Mouse (Mus musculus): Measurements from ENCODE around the gene Dkk2. TPM values are rescaled to one million over a fixed set of nuclear protein-coding genes. Genes with fewer than 3 reads are reported as not detected.

Dkk2 gene
- polyA plus RNA-seq, 2 experiments = 0.24 to 0.35 TPM

DNA sequence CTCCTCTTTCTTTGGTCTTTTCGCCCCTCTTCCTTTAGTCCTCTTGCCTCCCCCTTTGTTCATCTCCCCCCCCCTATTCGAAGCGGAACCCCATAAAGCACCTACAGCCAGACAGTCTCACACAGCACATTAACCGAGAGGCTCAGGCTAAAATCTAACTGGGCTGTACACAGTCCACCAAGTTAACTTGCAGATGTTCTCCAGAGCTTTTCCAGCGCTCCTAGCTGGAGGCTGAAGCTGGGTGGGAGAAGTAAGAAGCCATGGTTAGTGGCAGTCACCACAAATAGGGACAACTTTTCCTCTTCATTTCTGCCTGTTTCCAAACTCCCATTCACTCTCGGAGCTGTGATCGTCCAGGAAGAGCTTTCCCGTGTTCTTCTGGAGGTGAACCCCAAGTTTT is 412 bp upstream of the Dkk2 start:
- 0 out of 4 replicates have a peak, but pooled peaks cover 0 to 3% of the 10 kb centered on the region in 2 experiments for H3K4me1 ChIP-seq (replicated peaks; ENCODE audit: control insufficient read depth in 2 of 2, insufficient read depth in 2 of 2, low read length in 1 of 2)
- H3K27me3 ChIP-seq (ENCODE audit: control insufficient read depth, insufficient read depth, low read length) = peaks cover 22% of the 10 kb centered on the region
- H3K4me3 ChIP-seq (ENCODE audit: insufficient read depth in 1 of 2, low read depth in 2 of 2, low read length in 2 of 2) = no peak overlapping the region
- no peak overlapping the region for H3K27ac ChIP-seq
- no peaks in the 10 kb centered on the region for H3K9me3 ChIP-seq (ENCODE audit: control insufficient read depth, low read length)
- ATAC-seq (ENCODE audit: insufficient read depth) = no peak
- DNase-seq (ENCODE audit: low read depth in 3 of 3, low spot score in 3 of 3) = no peak
- H3K4me2 ChIP-seq (ENCODE audit: low read depth) = peak overlapping the region; percentile 41
- H3K36me3 ChIP-seq (replicated peaks; ENCODE audit: control insufficient read depth, insufficient read depth, low read depth) = no peaks in the 10 kb centered on the region
- no peak overlapping the region for H3K9ac ChIP-seq (replicated peaks)
- no peak for TF ChIP-seq CTCF (IDR thresholded peaks at IDR 0.05; ENCODE audit: low read depth)
- no peak for TF ChIP-seq EP300 (IDR thresholded peaks at IDR 0.05; ENCODE audit: low read depth)
- 6% methylated on average over 8 of the region's 8 CpGs for WGBS (ENCODE audit: insufficient replicate concordance)

DNA sequence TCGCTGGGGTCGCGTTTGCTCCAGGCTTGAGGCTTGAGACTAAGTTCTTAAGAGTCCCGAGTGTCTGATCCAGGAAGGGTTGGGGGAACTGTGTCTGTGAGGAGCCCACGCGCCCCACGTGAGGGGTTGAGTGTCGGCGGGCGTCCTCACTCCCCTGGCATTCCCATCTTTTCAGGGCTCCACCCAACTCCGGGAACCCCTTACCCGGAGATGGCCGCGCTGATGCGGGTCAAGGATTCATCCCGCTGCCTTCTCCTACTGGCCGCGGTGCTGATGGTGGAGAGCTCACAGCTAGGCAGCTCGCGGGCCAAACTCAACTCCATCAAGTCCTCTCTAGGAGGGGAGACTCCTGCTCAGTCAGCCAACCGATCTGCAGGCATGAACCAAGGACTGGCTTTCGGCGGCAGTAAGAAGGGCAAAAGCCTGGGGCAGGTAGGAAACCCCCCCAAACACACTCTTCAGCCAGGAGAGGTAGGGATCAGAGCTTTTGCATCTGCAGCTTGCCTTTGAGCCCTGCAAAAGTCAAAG is 795 bp downstream of the Dkk2 start:
- no peak overlapping the region for H3K9ac ChIP-seq (replicated peaks)
- H3K27ac ChIP-seq = no peak overlapping the region
- H3K36me3 ChIP-seq (replicated peaks; ENCODE audit: control insufficient read depth, insufficient read depth, low read depth) = no peaks in the 10 kb centered on the region
- no peaks in the 10 kb centered on the region for H3K9me3 ChIP-seq (ENCODE audit: control insufficient read depth, low read length)
- H3K4me1 ChIP-seq (replicated peaks; ENCODE audit: control insufficient read depth in 2 of 2, insufficient read depth in 2 of 2, low read length in 1 of 2) = 0 out of 4 replicates have a peak, but pooled peaks cover 0 to 3% of the 10 kb centered on the region in 2 experiments
- no peak for ATAC-seq (ENCODE audit: insufficient read depth)
- DNase-seq (ENCODE audit: low read depth in 3 of 3, low spot score in 3 of 3) = no peak
- H3K4me3 ChIP-seq (ENCODE audit: insufficient read depth in 1 of 2, low read depth in 2 of 2, low read length in 2 of 2) = peak overlapping the region in 1 of 2 experiments; percentile 21; a peak in 1 of 4 replicates
- peaks cover 22% of the 10 kb centered on the region for H3K27me3 ChIP-seq (ENCODE audit: control insufficient read depth, insufficient read depth, low read length)
- TF ChIP-seq CTCF (IDR thresholded peaks at IDR 0.05; ENCODE audit: low read depth) (no peak), EP300 (IDR thresholded peaks at IDR 0.05; ENCODE audit: low read depth) (no peak)
- H3K4me2 ChIP-seq (ENCODE audit: low read depth) = no peak overlapping the region
- under 1% methylated on average over 23 of the region's 23 CpGs for WGBS (ENCODE audit: insufficient replicate concordance)

DNA sequence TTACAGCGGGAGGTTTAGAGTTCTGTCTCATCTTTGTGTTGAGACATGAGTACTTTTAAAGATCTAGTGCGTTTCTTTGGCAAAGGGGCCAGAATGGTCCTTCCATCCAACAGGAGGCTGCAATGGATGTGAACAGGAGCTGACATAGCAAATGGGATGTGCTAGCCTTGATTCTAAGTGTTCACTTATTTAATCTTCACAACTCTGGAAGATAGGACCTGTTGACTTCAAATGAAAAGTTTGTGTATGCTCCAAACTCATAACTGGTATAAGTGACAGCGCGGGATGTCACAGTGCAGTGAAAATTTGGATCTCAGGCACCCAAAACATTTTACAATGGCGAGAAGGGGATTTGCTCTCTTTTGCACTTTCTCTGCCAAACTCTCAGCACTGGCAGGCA is 1.4 kb downstream of the Dkk2 start:
- 24% methylated on average over 5 of the region's 5 CpGs for WGBS (ENCODE audit: insufficient replicate concordance)
- Histone ChIP-seq H3K9me3 (ENCODE audit: control insufficient read depth, low read length) (no peaks in the 10 kb centered on the region), H3K27me3 (ENCODE audit: control insufficient read depth, insufficient read depth, low read length) (peaks cover 22% of the 10 kb centered on the region), H3K9ac (replicated peaks) (no peak overlapping the region), H3K4me2 (ENCODE audit: low read depth) (no peak overlapping the region), H3K4me1 (replicated peaks; ENCODE audit: control insufficient read depth in 2 of 2, insufficient read depth in 2 of 2, low read length in 1 of 2) (0 out of 4 replicates have a peak, but pooled peaks cover 0 to 3% of the 10 kb centered on the region in 2 experiments), H3K4me3 (ENCODE audit: insufficient read depth in 1 of 2, low read depth in 2 of 2, low read length in 2 of 2) (no peak overlapping the region), H3K27ac (no peak overlapping the region), H3K36me3 (replicated peaks; ENCODE audit: control insufficient read depth, insufficient read depth, low read depth) (no peaks in the 10 kb centered on the region)
- DNase-seq (ENCODE audit: low read depth in 3 of 3, low spot score in 3 of 3) (no peak), ATAC-seq (ENCODE audit: insufficient read depth) (no peak)
- no peak for TF ChIP-seq CTCF (IDR thresholded peaks at IDR 0.05; ENCODE audit: low read depth)

DNA sequence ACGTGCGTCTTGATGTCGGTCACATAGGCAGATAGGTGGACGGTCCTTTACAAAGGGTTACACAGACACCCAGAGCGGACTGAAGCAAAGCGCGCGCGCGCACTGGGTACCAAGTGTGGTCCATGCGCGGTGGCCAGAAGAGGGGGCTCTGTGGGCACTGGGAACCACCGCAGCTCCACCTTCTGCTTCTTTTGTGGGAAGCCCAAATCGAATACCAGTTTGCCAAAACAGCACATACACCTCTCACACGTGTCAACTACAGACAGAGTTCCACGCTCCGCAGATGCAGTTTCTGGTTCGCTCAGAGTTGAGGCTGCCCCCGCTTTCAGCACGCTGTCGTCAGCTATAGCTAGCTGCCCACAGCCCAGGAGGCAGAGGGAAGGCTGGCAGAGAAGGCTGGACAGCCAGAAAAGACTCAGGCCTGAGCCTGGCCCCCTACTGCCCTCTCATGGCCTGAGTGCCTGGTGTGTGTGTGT is 2.0 kb downstream of the Dkk2 start:
- Histone ChIP-seq H3K36me3 (replicated peaks; ENCODE audit: control insufficient read depth, insufficient read depth, low read depth) (no peaks in the 10 kb centered on the region), H3K27me3 (ENCODE audit: control insufficient read depth, insufficient read depth, low read length) (peaks cover 22% of the 10 kb centered on the region), H3K9ac (replicated peaks) (no peak overlapping the region), H3K27ac (no peak overlapping the region), H3K9me3 (ENCODE audit: control insufficient read depth, low read length) (no peaks in the 10 kb centered on the region), H3K4me3 (ENCODE audit: insufficient read depth in 1 of 2, low read depth in 2 of 2, low read length in 2 of 2) (peak overlapping the region in 1 of 2 experiments; percentile 22; a peak in 2 of 4 replicates), H3K4me2 (ENCODE audit: low read depth) (peak overlapping the region; percentile 18; the same call in 1 of the 2 replicates), H3K4me1 (replicated peaks; ENCODE audit: control insufficient read depth in 2 of 2, insufficient read depth in 2 of 2, low read length in 1 of 2) (0 out of 4 replicates have a peak, but pooled peaks cover 0 to 3% of the 10 kb centered on the region in 2 experiments)
- TF ChIP-seq EP300 (IDR thresholded peaks at IDR 0.05; ENCODE audit: low read depth) (no peak), CTCF (IDR thresholded peaks at IDR 0.05; ENCODE audit: low read depth) (0 out of 2 replicates have a peak, but pooled peaks have one; percentile 8)
- 2% methylated on average over 21 of the region's 21 CpGs for WGBS (ENCODE audit: insufficient replicate concordance)
- ATAC-seq (ENCODE audit: insufficient read depth) = no peak
- no peak for DNase-seq (ENCODE audit: low read depth in 3 of 3, low spot score in 3 of 3)

DNA sequence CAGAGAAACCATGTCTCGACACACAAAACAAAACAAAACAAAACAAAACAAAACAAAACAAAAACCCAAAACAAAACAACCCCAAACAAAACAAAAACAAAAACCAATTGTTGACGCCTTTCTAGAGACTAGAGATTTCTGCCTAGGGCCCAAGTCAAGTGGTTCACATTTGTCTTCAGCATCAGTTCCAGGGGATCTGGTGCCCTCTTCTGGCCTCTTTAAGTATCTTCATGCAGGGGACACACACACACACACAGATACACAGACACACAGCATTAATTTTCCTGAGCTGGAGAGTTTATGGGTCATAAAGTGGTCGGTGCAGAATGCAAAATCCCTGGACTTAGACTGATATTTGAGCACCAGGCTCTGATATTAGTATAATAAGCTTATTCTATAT is 7.9 kb downstream of the Dkk2 start:
- Histone ChIP-seq H3K9me3 (ENCODE audit: control insufficient read depth, low read length) (no peaks in the 10 kb centered on the region), H3K4me1 (replicated peaks; ENCODE audit: control insufficient read depth in 2 of 2, insufficient read depth in 2 of 2, low read length in 1 of 2) (no peaks in the 10 kb centered on the region), H3K9ac (replicated peaks) (no peak overlapping the region), H3K27me3 (ENCODE audit: control insufficient read depth, insufficient read depth, low read length) (no peaks in the 10 kb centered on the region), H3K36me3 (replicated peaks; ENCODE audit: control insufficient read depth, insufficient read depth, low read depth) (no peaks in the 10 kb centered on the region), H3K4me2 (ENCODE audit: low read depth) (no peak overlapping the region), H3K4me3 (ENCODE audit: insufficient read depth in 1 of 2, low read depth in 2 of 2, low read length in 2 of 2) (no peak overlapping the region), H3K27ac (no peak overlapping the region)
- DNase-seq (ENCODE audit: low read depth in 3 of 3, low spot score in 3 of 3) (no peak), ATAC-seq (ENCODE audit: insufficient read depth) (no peak)
- WGBS (ENCODE audit: insufficient replicate concordance) = 60% methylated on average over 3 of the region's 3 CpGs
- TF ChIP-seq EP300 (IDR thresholded peaks at IDR 0.05; ENCODE audit: low read depth) (no peak), CTCF (IDR thresholded peaks at IDR 0.05; ENCODE audit: low read depth) (no peak)

Measured in liver, embryonic 14.5 days (tissue).